Mouse (Mus musculus): ENCODE data around the gene Zbed3.

DNA sequence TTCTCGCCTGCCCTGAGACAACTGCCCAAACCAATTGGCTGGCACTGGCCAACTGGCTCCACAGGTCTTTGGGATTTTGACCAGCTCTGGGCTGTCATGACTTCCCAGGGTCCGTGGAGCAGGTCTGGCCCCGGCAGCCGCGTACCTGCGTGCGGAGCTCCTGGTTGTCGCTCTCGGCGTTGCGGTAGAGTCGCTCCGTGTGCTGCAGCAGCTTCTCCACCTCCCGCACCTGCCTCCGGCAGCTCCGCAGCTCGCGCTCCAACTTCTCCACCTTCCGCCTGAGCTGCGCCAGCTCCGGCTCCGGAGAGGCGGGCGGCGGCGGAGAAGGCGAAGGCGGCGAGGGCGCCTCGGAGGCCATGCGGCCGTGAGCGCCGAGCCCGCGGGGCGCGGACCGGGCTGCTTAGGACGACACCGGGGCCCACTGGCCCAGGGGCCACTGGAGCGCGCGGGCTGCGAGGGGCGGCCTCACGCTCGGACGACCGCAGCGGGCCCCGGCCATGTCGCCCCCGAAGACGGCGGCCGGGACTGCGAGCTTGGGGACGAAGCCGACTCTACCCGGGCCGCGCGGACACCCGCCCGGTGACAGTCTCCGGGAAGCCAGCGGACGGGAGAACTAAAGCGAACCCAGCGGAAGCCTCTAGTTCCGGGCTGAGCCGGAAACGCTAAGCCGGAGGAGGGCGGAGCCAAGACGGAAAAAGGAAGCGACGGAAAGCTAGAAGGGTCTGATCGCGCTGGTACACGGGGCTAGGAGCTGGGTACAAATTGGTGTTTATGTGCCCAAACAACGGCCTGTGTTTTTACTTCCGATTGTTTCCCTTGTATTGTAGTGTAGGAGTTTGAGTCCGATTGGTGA, 51.5 kb downstream of the Zbed3 start, which contains the start of gene Aggf1:
- no peak for TF ChIP-seq CTCF (IDR thresholded peaks at IDR 0.05)
- TF ChIP-seq EP300 (IDR thresholded peaks at IDR 0.05) = no peak; the same call in 1 of the 2 replicates

All from lung, postnatal 0 days (tissue).